Mouse (Mus musculus) liver, adult 2 months (tissue): ENCODE measurements around the gene Tmem132d. TPM values are rescaled to one million over a fixed set of nuclear protein-coding genes. Genes with fewer than 3 reads are reported as not detected.

ENCODE experiments used
- DNase-seq: peaks from one replicate; pipeline ENCODE4 v3.0.0-alpha.2; 2011; ENCODE audit warnings: low read depth, low spot score; ENCODE audit errors: extremely low read depth
- H3K27ac ChIP-seq: fragments of 200-500 bp; replicated peaks from 2 replicates; pipeline ENCODE4 v1.5.1; 2012; ENCODE audit warnings: low read depth, mild to moderate bottlenecking, control low read depth, inconsistent platforms, low read length; ENCODE audit not compliant: insufficient read depth
- H3K27me3 ChIP-seq: fragments of 200-500 bp; 2 replicates; pipeline ENCODE4 v1.6.1; 2012; ENCODE audit warnings: mild to moderate bottlenecking, moderate library complexity, low read length, inconsistent platforms; ENCODE audit not compliant: control insufficient read depth, insufficient read depth
- H3K36me3 ChIP-seq: fragments of 200-500 bp; 2 replicates; pipeline ENCODE4 v1.6.1; 2012; ENCODE audit warnings: low read length, inconsistent platforms; ENCODE audit not compliant: control insufficient read depth, insufficient read depth
- H3K4me1 ChIP-seq: fragments of 200-500 bp; 2 replicates; pipeline ENCODE4 v1.6.1; 2011; ENCODE audit warnings: low read length; ENCODE audit not compliant: control insufficient read depth, insufficient read depth
- H3K4me3 ChIP-seq: fragments of 200-500 bp; 2 replicates; pipeline ENCODE4 v1.5.1; 2011; ENCODE audit warnings: low read depth, mild to moderate bottlenecking, control low read depth, low read length, moderate library complexity; ENCODE audit not compliant: insufficient read depth
- H3K79me2 ChIP-seq: fragments of 200-500 bp; 2 replicates; pipeline ENCODE4 v1.6.1; 2012; ENCODE audit warnings: inconsistent platforms, mild to moderate bottlenecking, low read length, moderate library complexity; ENCODE audit not compliant: control insufficient read depth, insufficient read depth
- H3K9ac ChIP-seq: fragments of 200-500 bp; 2 replicates; pipeline ENCODE4 v1.6.1; 2012; ENCODE audit warnings: low read depth, mild to moderate bottlenecking, control low read depth, inconsistent platforms, low read length
- CTCF ChIP-seq: fragments of 200-500 bp; IDR thresholded peaks from 2 replicates; pipeline ENCODE4 v1.5.1; 2011; ENCODE audit warnings: low read depth, low read length, control low read depth
- POLR2A ChIP-seq: fragments of 200-500 bp; IDR thresholded peaks from 2 replicates; pipeline ENCODE4 v1.6.1; 2011; ENCODE audit warnings: low read length, control low read depth; ENCODE audit not compliant: insufficient read depth; ENCODE audit errors: extremely low read depth
- whole genome bisulfite sequencing: fragments of 180-500 bp; shearing (Covaris S2); methylation state at CpG from one replicate; pipeline ENCODE4 v1.1.7; 2018; 5-methylcytosine and 5-hydroxymethylcytosine counted together
- polyA plus RNA-seq: library from polyadenylated mRNA; depleted of rRNA; stranded (reverse); fragments of >200 nt; gene quantifications from 2 replicates; pipeline ENCODE4 v1.2.3, GENCODE M21; 2012
- total RNA-seq: library from RNA; depleted of rRNA; stranded (reverse); fragments of >200 nt; gene quantifications from 2 replicates; pipeline ENCODE4 v1.2.3, GENCODE M21; 2014

Gene Tmem132d
- total and polyA plus RNA-seq, 2 experiments, result not detected

DNA sequence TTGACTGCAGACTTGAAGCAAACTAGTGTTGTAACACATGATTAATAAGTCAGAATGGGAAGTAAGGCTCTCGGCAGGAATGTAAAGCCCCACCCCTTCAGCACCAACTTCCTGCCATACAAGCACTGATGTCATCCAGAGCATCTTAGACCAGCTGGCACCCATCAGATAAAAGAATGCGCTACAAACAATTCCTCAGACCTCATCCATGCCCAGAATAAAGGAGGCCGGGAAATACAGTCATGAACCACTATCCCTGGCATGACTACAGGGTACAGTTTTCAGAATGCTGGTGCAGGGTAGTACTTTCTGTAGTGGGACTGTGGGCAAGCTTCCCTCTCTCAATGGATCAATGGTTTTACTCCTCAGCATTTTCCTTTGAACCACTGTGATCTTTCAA, 310.2 kb downstream of the Tmem132d start:
- Histone ChIP-seq H3K79me2 (no peaks in the 10 kb centered on the region), H3K27me3 (0 out of 2 replicates have a peak, but pooled peaks cover 3% of the 10 kb centered on the region), H3K4me1 (no peaks in the 10 kb centered on the region), H3K4me3 (no peak overlapping the region), H3K36me3 (no peaks in the 10 kb centered on the region), H3K27ac (no peak overlapping the region), H3K9ac (no peak overlapping the region)
- TF ChIP-seq POLR2A (no peak), CTCF (no peak)
- WGBS, result 70% methylated on average over 3 of the region's 3 CpGs
- DNase-seq, result no peak

DNA sequence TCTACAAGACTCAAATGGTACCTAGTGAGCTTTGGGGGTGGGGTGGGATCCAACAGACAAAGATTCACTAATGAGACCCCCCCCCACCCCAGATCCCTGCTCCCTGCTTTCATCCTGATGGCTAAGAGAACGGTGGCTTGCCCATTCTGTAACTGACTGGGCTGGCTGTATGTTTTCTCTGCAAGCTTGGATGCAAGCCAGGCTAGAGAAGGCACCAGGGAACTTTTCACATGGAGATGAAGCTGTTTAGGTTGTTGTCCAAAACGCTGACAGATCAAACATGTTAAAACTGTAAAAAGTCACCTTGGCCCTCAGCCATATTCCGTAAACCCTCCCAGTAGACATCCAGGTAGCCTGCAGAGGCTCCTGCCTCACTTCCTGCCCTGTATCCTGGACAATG, 313.7 kb downstream of the Tmem132d start:
- 0 out of 2 replicates have a peak, but pooled peaks cover 3% of the 10 kb centered on the region for H3K27me3 ChIP-seq
- TF ChIP-seq POLR2A, result no peak
- TF ChIP-seq CTCF, result no peak
- H3K36me3 ChIP-seq, result no peaks in the 10 kb centered on the region
- no peak overlapping the region for H3K9ac ChIP-seq
- DNase-seq, result no peak
- no peak overlapping the region for H3K4me3 ChIP-seq
- no peaks in the 10 kb centered on the region for H3K4me1 ChIP-seq
- no peak overlapping the region for H3K27ac ChIP-seq
- H3K79me2 ChIP-seq, result no peaks in the 10 kb centered on the region
- WGBS, result 58% methylated on average over 3 of the region's 3 CpGs

DNA sequence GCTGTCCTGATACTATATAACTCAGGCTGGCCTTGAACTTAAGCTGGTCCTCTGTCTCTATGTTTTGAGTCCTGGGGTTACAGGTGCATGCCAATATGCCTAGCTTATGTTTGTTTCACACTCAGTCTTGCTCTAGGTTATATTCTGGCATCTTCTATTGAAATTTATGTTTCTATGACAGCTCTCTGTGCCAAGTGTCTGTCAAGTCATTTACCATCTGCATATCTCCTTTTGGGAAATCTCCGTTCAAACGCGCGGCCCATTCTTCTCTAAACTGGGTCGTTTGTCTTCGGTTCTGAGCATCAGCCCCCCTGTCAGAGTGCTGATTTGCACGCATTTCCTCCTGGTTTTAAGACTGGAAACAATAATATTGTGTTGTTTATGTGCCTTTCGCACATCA, 319.8 kb downstream of the Tmem132d start:
- Histone ChIP-seq H3K4me3 (no peak overlapping the region), H3K4me1 (no peaks in the 10 kb centered on the region), H3K79me2 (no peaks in the 10 kb centered on the region), H3K27me3 (no peaks in the 10 kb centered on the region), H3K9ac (no peak overlapping the region), H3K36me3 (no peaks in the 10 kb centered on the region), H3K27ac (no peak overlapping the region)
- no peak for TF ChIP-seq POLR2A
- no peak for TF ChIP-seq CTCF
- no peak for DNase-seq
- WGBS, result 84% methylated on average over 8 of the region's 8 CpGs

DNA sequence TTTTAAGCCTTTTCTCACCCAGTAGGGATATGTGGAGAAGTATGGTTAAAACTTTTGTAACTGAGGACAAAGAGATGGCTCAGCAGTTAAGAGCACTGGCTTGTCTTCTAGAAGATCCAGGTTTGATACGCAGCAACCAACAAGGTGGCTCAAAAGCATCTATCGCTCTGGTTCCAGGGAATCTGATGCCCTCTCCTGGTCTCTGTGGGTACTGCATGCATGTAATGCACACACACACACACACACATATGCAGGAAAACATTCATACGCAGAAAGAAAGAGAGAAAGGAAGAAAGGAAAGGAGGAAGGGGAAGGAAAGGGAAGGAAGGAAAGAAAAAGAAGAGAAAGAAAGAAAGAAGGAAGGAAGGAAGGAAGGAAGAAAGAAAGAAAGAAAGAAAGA, 320.4 kb downstream of the Tmem132d start:
- Histone ChIP-seq H3K27me3 (no peaks in the 10 kb centered on the region), H3K4me3 (no peak overlapping the region), H3K9ac (no peak overlapping the region), H3K4me1 (no peaks in the 10 kb centered on the region), H3K36me3 (no peaks in the 10 kb centered on the region), H3K79me2 (no peaks in the 10 kb centered on the region), H3K27ac (no peak overlapping the region)
- 95% methylated on average over 3 of the region's 3 CpGs for WGBS
- no peak for DNase-seq
- TF ChIP-seq POLR2A, result no peak

DNA sequence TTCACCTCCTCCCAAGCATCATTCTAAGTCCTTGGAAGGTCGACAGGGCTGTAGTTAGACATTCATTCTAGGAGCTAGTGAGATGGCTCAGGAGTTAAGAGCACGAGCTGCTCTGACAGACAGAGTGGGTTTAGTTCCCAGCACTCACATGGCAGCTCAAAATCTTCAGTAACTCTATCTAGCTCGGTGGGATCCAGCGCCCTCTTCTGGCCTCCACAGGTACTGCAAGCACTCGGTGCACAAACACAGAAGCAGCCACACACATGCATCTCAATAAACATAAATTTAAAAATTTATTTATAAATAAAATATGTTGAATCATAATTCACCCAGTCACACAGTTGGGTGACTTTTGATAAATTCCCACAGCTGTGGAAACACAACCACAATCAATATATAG, 321.2 kb downstream of the Tmem132d start:
- WGBS, result 70% methylated on average over 5 of the region's 5 CpGs
- no peaks in the 10 kb centered on the region for H3K27me3 ChIP-seq
- TF ChIP-seq POLR2A, result no peak
- TF ChIP-seq CTCF, result peak; percentile 20; the same call in 1 of the 2 replicates

DNA sequence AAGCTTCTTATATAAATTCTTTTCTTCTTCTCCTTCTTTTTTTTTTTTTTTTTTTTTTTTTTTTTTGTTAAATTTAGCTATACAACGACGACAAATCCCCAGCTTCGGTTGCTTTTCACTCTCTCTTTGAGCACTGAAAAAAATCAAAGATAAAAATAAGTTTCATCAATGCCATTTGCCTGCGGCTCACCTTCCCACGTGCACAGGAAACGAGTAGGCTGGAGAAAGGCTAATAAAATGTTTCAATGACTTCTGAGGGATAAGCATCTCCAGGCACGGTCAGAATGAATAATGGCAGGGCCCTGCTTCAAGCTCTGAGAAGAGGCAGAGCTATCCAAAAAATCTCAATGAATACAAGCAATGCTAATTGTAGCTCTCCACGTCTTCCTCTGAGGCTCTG, 330.3 kb downstream of the Tmem132d start:
- no peaks in the 10 kb centered on the region for H3K27me3 ChIP-seq
- no peak for DNase-seq
- no peak overlapping the region for H3K27ac ChIP-seq
- no peaks in the 10 kb centered on the region for H3K79me2 ChIP-seq
- no peak overlapping the region for H3K4me3 ChIP-seq
- 82% methylated on average over 8 of the region's 8 CpGs for WGBS
- H3K4me1 ChIP-seq, result no peaks in the 10 kb centered on the region
- no peaks in the 10 kb centered on the region for H3K36me3 ChIP-seq
- H3K9ac ChIP-seq, result no peak overlapping the region
- TF ChIP-seq POLR2A (no peak), CTCF (no peak)

More for the DNA sequence above, 321.2 kb downstream of the Tmem132d start:
- Histone ChIP-seq H3K36me3 (no peaks in the 10 kb centered on the region), H3K79me2 (no peaks in the 10 kb centered on the region), H3K9ac (no peak overlapping the region), H3K4me3 (no peak overlapping the region), H3K4me1 (no peaks in the 10 kb centered on the region), H3K27ac (no peak overlapping the region)
- DNase-seq, result no peak
